Mouse (Mus musculus) cerebellum, adult 2 months (tissue): ENCODE measurements around the gene Zfp593.

ENCODE experiments used
- CTCF ChIP-seq: fragments of 200-500 bp; IDR thresholded peaks from 2 replicates; pipeline ENCODE4 v1.5.1; 2011; ENCODE audit warnings: low read depth, mild to moderate bottlenecking, control low read depth, low read length, moderate library complexity, borderline replicate concordance; ENCODE audit not compliant: insufficient read depth
- POLR2A ChIP-seq: fragments of 200-500 bp; IDR thresholded peaks from 2 replicates; pipeline ENCODE4 v1.6.1; 2011; ENCODE audit warnings: low read length, control low read depth, borderline replicate concordance; ENCODE audit not compliant: insufficient read depth

GRCm38 (mm10) chr4:134258354-134258753 lies 13.0 kb upstream of the Zfp593 start:
- TF ChIP-seq POLR2A = no peak
- no peak for TF ChIP-seq CTCF
